ENCODE assay signal across 9 mouse cellular contexts in genomic region chr4:150784491-150785451, GRCm38 (mm10).
A peak's percentile ranks its signal among the peaks of the same experiment; 100 is the strongest.
DNase-seq lines count a peak whose midpoint lies in the region; ATAC-seq and TF ChIP-seq lines count a peak whose summit lies in the region.
"Had no signal": no experiment of that assay in that cellular context is flagged by ENCODE, and none has a peak within 500 bp of the region (broad histone marks: within the 10 kb centered on the region; RNA-seq: fewer than 3 reads in every experiment).

No protein-coding gene starts in this region.

- no peak overlapping the region for H3K9ac ChIP-seq in hindbrain, embryonic 14.5 days
- no peak overlapping the region for H3K9ac ChIP-seq in hindbrain, embryonic 12.5 days
- no peak overlapping the region for H3K9ac ChIP-seq in lung, embryonic 14.5 days

- H3K36me3 ChIP-seq in hindbrain, embryonic 14.5 days (replicated peaks; ENCODE audit: control insufficient read depth, insufficient read depth) = no peaks in the 10 kb centered on the region
- no peaks in the 10 kb centered on the region for H3K36me3 ChIP-seq in hindbrain, embryonic 12.5 days
- H3K36me3 ChIP-seq in lung, embryonic 14.5 days (ENCODE audit: insufficient read depth) = no peaks in the 10 kb centered on the region

- no peak overlapping the region for H3K4me2 ChIP-seq in hindbrain, embryonic 14.5 days (replicated peaks)
- no peak overlapping the region for H3K4me2 ChIP-seq in hindbrain, embryonic 12.5 days (replicated peaks)
- no peak overlapping the region for H3K4me2 ChIP-seq in lung, embryonic 14.5 days

- DNase-seq in hindbrain, embryonic 14.5 days (ENCODE audit: low spot score) = no peak
- peak; percentile 39 for DNase-seq in gastrocnemius, postnatal 14 days
- peak; percentile 49 to 65 for DNase-seq in kidney, adult 8-10 months
- peak; percentile 75 for DNase-seq in lung, embryonic 14.5 days
- DNase-seq in thymus, postnatal 4 days = no peak
- DNase-seq in right cerebral cortex, postnatal 36 days (ENCODE audit: low spot score in 2 of 2) = no peak
- no peak for DNase-seq in spleen, postnatal 36 days (ENCODE audit: low spot score in 2 of 2)

- ATAC-seq in hindbrain, embryonic 14.5 days (ENCODE audit: low FRiP score) = no peak
- ATAC-seq in hindbrain, embryonic 12.5 days (ENCODE audit: low FRiP score) = no peak
- ATAC-seq in lung, embryonic 14.5 days (ENCODE audit: insufficient read depth) = no peak

- peak overlapping the region; percentile 24; the same call in 1 of the 2 replicates for H3K27ac ChIP-seq in hindbrain, embryonic 14.5 days
- H3K27ac ChIP-seq in hindbrain, embryonic 12.5 days = no peak overlapping the region
- peak overlapping the region; percentile 84 for H3K27ac ChIP-seq in lung, embryonic 14.5 days (ENCODE audit: low read depth)

- no peaks in the 10 kb centered on the region for H3K4me1 ChIP-seq in hindbrain, embryonic 14.5 days (replicated peaks; ENCODE audit: control insufficient read depth, insufficient read depth, low read length)
- H3K4me1 ChIP-seq in hindbrain, embryonic 12.5 days = peaks cover 18% of the 10 kb centered on the region
- H3K4me1 ChIP-seq in lung, embryonic 14.5 days (ENCODE audit: insufficient read depth) = peaks cover 13% of the 10 kb centered on the region

- H3K9me3 ChIP-seq in hindbrain, embryonic 14.5 days (ENCODE audit: control insufficient read depth, low read length) = no peaks in the 10 kb centered on the region
- H3K9me3 ChIP-seq in hindbrain, embryonic 12.5 days (replicated peaks) = no peaks in the 10 kb centered on the region
- H3K9me3 ChIP-seq in lung, embryonic 14.5 days (ENCODE audit: low read depth, low read length) = no peaks in the 10 kb centered on the region

- H3K27me3 ChIP-seq in hindbrain, embryonic 14.5 days (ENCODE audit: control insufficient read depth, insufficient read depth, low read length) = no peaks in the 10 kb centered on the region
- H3K27me3 ChIP-seq in hindbrain, embryonic 12.5 days = no peaks in the 10 kb centered on the region
- H3K27me3 ChIP-seq in lung, embryonic 14.5 days (ENCODE audit: insufficient read depth, low read length) = no peaks in the 10 kb centered on the region
- H3K27me3 ChIP-seq: CH12.LX had no signal

- no peak overlapping the region for H3K4me3 ChIP-seq in hindbrain, embryonic 14.5 days (replicated peaks; ENCODE audit: low read length)
- no peak overlapping the region for H3K4me3 ChIP-seq in hindbrain, embryonic 12.5 days
- no peak overlapping the region for H3K4me3 ChIP-seq in lung, embryonic 14.5 days (ENCODE audit: low read depth, low read length)

- TF ChIP-seq CTCF in lung, embryonic 14.5 days (IDR thresholded peaks at IDR 0.05; ENCODE audit: low read depth) = no peak

- 74% methylated on average over 14 of the region's 14 CpGs for WGBS in hindbrain, embryonic 14.5 days
- WGBS in hindbrain, embryonic 12.5 days = 67% methylated on average over 14 of the region's 14 CpGs
- 34% methylated on average over 14 of the region's 14 CpGs for WGBS in lung, embryonic 14.5 days

- intact Hi-C loops in gastrocnemius, postnatal 14 days (cut with DNase I; ENCODE audit: low total_unique reads) = no loop called here

Comparison
In these comparisons a context has a peak if more than half of its experiments do, and no peak if none do; other contexts are left out.
1. DNase-seq: peak in gastrocnemius, postnatal 14 days (single experiment), kidney, adult 8-10 months (2 of 2) and lung, embryonic 14.5 days (single experiment); none in hindbrain, embryonic 14.5 days (single experiment), thymus, postnatal 4 days (single experiment), right cerebral cortex, postnatal 36 days (0 of 2) and spleen, postnatal 36 days (0 of 2).